Mouse (Mus musculus) embryonic facial prominence, embryonic 13.5 days (tissue): ENCODE data around the gene Ntn5. TPM values are rescaled to one million over a fixed set of nuclear protein-coding genes. Genes with fewer than 3 reads are reported as not detected.

Source experiments
- ATAC-seq: fragments of 200-750 bp; cut with Nextera tagmentation; 2 replicates; pipeline ENCODE4 v1.8.0; 2017; ENCODE audit warnings: low read depth; ENCODE audit not compliant: insufficient number of reproducible peaks, insufficient read depth, low FRiP score, low TSS enrichment
- H3K27ac ChIP-seq: fragments of 300-500 bp; sonication (generic); 2 replicates; pipeline ENCODE4 v1.5.1; 2015; ENCODE audit warnings: moderate library complexity, mild to moderate bottlenecking, inconsistent platforms
- H3K27me3 ChIP-seq: fragments of 300-500 bp; sonication (generic); 2 replicates; pipeline ENCODE4 v1.6.1; 2015; ENCODE audit warnings: mild to moderate bottlenecking, inconsistent platforms
- H3K36me3 ChIP-seq: fragments of 300-500 bp; sonication (generic); 2 replicates; pipeline ENCODE4 v1.6.1; 2015; ENCODE audit warnings: mild to moderate bottlenecking, inconsistent platforms
- H3K4me1 ChIP-seq: fragments of 300-500 bp; sonication (generic); 2 replicates; pipeline ENCODE4 v1.6.1; 2015; ENCODE audit warnings: inconsistent platforms
- H3K4me2 ChIP-seq: fragments of 300-500 bp; sonication (generic); 2 replicates; pipeline ENCODE4 v1.6.1; 2015; ENCODE audit warnings: moderate library complexity, mild to moderate bottlenecking, inconsistent platforms
- H3K4me3 ChIP-seq: fragments of 300-500 bp; sonication (generic); 2 replicates; pipeline ENCODE4 v1.5.1; 2015; ENCODE audit warnings: mild to moderate bottlenecking, inconsistent platforms
- H3K9ac ChIP-seq: fragments of 300-500 bp; sonication (generic); 2 replicates; pipeline ENCODE4 v1.6.1; 2015; ENCODE audit warnings: mild to moderate bottlenecking, inconsistent platforms
- H3K9me3 ChIP-seq: fragments of 300-500 bp; sonication (generic); 2 replicates; pipeline ENCODE4 v1.6.1; 2016; ENCODE audit warnings: inconsistent platforms
- WGBS: fragments of 180-500 bp; shearing (Covaris S2); methylation state at CpG from one replicate; pipeline ENCODE4 v1.1.7; 2015; ENCODE audit warnings: mixed read lengths; 5-methylcytosine and 5-hydroxymethylcytosine counted together
- polyA plus RNA-seq: library from polyadenylated mRNA; unstranded; fragments of >200 nt; fragmentation: Nextera tagmentation; extraction: Ambion mirVana; gene quantifications from 2 replicates; pipeline ENCODE4 v1.2.1, GENCODE M21; 2015

Gene Ntn5
- polyA plus RNA-seq, 1 experiment from 2014 or later: 5.4 TPM

DNA sequence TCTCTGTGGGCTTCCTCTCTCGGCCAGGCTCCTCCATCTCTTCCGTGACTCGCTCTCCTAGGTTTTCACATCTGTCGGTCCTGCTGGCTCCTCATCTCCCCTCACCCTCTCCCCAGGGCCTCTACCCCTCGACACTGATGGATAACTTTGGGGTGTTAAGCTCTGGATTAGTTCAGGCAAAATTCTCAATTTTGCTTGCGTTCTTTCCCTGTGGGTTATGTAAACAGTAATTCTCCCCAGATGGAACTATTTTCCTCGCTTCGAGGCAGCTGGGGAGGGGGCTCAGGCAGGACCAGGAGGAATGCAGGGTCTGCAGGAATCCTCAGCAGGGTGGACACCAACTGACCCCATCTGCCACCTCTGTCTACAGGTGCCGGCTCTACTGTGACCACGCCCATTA lies 2.0 kb downstream of the Ntn5 start:
- peak overlapping the region; percentile 87 for H3K27ac ChIP-seq
- 0 out of 2 replicates have a peak overlapping the region, but pooled peaks have one; percentile 18 for H3K4me3 ChIP-seq
- H3K36me3 ChIP-seq: no peaks in the 10 kb centered on the region
- H3K4me1 ChIP-seq: peaks cover 48% of the 10 kb centered on the region
- ATAC-seq: no peak
- H3K9me3 ChIP-seq: no peaks in the 10 kb centered on the region
- peak overlapping the region; percentile 57 for H3K9ac ChIP-seq
- H3K4me2 ChIP-seq: peak overlapping the region; percentile 44
- H3K27me3 ChIP-seq: no peaks in the 10 kb centered on the region
- WGBS: 17% methylated on average over 10 of the region's 10 CpGs

DNA sequence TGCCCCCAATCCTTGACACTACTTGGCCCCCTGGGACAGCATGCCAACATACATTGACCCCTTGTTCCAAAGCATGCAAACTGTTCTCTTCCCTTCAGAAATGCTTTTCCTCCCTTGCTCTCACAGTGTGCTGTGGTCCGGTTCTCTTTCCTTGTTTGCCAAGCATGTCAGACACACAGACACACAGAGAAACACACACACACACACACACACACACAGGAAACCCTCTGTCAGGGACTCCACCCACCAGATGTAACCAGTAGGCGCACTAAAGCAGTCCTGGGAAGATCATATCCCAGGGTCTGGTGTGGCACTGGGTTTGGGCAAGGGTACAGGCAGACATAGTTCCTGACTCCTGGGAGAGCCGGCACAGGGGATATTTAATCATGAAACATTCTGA lies 3.0 kb downstream of the Ntn5 start:
- Histone ChIP-seq H3K36me3 (no peaks in the 10 kb centered on the region), H3K9ac (peak overlapping the region; percentile 21; the same call in 1 of the 2 replicates), H3K4me3 (no peak overlapping the region), H3K9me3 (no peaks in the 10 kb centered on the region), H3K27me3 (no peaks in the 10 kb centered on the region), H3K4me1 (peaks cover 48% of the 10 kb centered on the region), H3K27ac (peak overlapping the region; percentile 87; the same call in 1 of the 2 replicates), H3K4me2 (0 out of 2 replicates have a peak overlapping the region, but pooled peaks have one; percentile 44)
- WGBS: 70% methylated on average over 3 of the region's 3 CpGs
- ATAC-seq: no peak

DNA sequence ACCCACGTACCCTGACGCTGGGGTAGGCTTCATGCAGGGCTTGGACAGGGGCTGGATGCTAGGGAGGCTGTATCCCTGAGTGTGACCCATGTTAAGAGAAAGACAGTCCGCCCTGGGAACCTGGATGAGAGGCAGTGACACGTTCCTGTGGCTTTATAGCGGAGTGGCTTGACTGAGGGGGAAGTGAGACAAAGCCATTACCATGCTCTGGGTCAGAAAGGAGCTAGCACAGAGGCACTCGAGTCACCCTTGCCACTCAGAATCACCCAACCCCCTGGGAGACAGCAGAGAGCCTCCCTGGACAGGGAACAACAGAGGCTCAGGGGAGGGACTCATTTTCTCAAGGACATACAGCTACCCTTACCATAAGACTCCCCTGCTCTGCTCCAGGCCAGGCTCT lies 5.3 kb downstream of the Ntn5 start:
- 56% methylated on average over 6 of the region's 6 CpGs for WGBS
- H3K4me1 ChIP-seq: peaks cover 32% of the 10 kb centered on the region
- ATAC-seq: no peak

DNA sequence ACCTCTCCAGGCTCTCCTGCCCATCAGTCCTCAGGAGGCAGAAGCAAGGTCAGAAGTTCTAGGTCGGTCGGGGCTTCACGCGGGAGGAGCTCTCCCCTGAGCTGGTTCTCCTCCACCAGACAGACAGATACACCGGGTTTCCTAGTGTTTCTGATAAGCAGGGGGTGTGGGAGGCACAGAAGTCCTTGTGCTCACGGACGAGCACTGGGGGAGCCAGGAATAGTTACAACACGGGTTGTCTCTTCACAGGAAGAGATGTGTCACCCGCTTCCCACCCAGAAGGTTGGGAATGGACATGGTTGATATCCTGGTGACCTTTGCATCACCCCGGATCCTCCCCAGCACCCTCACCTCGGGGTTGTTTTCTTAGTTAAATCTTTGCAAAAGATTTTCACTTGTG lies 6.0 kb downstream of the Ntn5 start:
- H3K4me2 ChIP-seq: no peak overlapping the region
- H3K4me1 ChIP-seq: peaks cover 32% of the 10 kb centered on the region
- H3K4me3 ChIP-seq: no peak overlapping the region
- H3K27me3 ChIP-seq: no peaks in the 10 kb centered on the region
- WGBS: 76% methylated on average over 11 of the region's 11 CpGs
- no peaks in the 10 kb centered on the region for H3K36me3 ChIP-seq
- H3K9me3 ChIP-seq: no peaks in the 10 kb centered on the region
- H3K27ac ChIP-seq: no peak overlapping the region
- H3K9ac ChIP-seq: no peak overlapping the region
- ATAC-seq: no peak

More for the DNA sequence above, 5.3 kb downstream of the Ntn5 start:
- Histone ChIP-seq H3K9me3 (no peaks in the 10 kb centered on the region), H3K9ac (no peak overlapping the region), H3K36me3 (no peaks in the 10 kb centered on the region), H3K4me3 (no peak overlapping the region), H3K4me2 (no peak overlapping the region), H3K27me3 (no peaks in the 10 kb centered on the region), H3K27ac (no peak overlapping the region)

DNA sequence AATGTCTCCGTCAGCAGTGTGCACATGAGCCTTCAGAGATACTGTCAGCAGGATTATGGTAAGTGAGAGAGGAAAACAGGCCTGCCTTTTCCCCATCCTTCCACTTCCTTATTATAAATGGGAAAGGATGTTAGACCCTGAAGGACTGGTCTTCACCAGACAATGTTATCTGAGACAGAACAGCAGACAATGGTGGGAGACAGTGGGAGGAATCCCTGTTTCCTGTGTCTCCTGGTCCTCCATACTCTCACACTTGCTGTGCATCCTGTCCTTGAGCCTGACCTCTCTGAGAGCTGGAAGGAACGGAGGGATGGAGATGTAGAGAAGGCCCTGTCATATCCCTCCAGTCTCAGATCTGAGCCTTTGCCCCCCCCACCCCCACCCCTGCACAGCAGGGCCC lies 8.5 kb downstream of the Ntn5 start:
- 74% methylated on average over 2 of the region's 2 CpGs for WGBS
- no peak overlapping the region for H3K27ac ChIP-seq
- H3K36me3 ChIP-seq: no peaks in the 10 kb centered on the region
- no peaks in the 10 kb centered on the region for H3K9me3 ChIP-seq
- H3K4me3 ChIP-seq: no peak overlapping the region
- no peak overlapping the region for H3K9ac ChIP-seq
- no peaks in the 10 kb centered on the region for H3K27me3 ChIP-seq
- peaks cover 17% of the 10 kb centered on the region for H3K4me1 ChIP-seq
- no peak overlapping the region for H3K4me2 ChIP-seq
- ATAC-seq: no peak

DNA sequence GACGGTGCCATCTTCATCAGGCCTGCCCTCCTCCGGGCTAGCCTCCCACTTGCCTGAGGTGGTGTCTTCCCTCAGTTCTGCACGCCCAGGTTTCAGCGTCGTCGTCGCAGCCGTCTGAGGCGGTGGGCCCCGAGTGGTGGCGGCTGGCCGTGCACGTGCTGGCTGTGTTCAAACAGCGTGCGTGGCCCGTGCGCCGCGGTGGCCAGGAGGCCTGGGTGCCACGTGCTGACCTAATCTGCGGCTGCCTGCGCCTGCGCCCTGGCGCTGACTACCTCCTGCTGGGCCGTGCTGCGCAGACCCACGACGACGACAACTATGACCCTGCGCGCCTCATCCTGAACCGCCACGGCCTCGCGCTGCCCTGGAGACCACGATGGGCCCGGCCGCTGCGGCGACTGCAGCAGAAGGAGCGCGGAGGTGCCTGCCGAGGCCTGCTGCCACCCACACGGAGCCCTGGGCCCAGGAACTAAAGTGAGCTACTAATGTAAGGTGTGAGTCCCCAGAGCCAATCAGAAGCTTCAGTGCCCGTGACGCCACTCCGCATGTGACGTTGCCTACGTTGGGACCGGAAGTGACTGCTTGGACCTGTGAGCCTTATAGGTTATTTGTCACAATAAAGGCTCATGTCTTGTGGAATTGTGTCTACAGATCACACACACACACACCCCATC lies 10.2 kb downstream of the Ntn5 start, which contains the start of gene Sec1:
Gene Sec1, minus strand, starts transcription at position 482 of the 671 bp plus-strand sequence.
- Histone ChIP-seq H3K9ac (0 out of 2 replicates have a peak within 1 kb of the TSS, but pooled peaks have one; percentile 36), H3K9me3 (no peaks in the 10 kb centered on the region), H3K4me2 (no peak within 1 kb of the TSS), H3K36me3 (no peaks in the 10 kb centered on the region), H3K27ac (peak within 1 kb of the TSS; percentile 75), H3K4me3 (no peak within 1 kb of the TSS), H3K4me1 (peaks cover 17% of the 10 kb centered on the region), H3K27me3 (peaks cover 12% of the 10 kb centered on the region)
- ATAC-seq: peak; percentile 12; the same call in 1 of the 2 replicates
- 88% methylated on average over 50 of the region's 50 CpGs for WGBS

DNA sequence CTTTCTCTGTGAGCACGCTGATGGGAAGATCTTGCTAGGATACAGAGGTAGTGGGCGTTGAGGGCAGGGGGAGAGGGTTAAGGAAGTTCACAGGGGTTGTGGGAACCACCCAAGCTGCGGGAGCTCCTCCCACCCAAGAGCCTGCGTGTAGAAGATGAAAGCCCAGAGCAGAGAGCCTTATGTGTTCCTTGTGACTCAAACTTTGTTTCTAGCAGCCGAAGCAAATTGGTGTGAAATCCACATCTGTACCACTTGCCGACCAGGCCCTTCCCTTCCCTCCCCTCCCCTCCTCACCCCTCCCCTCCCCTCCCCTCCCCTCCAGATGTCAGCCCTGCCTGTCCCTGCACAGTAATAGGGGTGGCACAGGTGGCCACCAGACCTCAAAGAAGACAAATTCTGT lies 11.3 kb downstream of the Ntn5 start:
- peaks cover 22% of the 10 kb centered on the region for H3K27me3 ChIP-seq
- no peak overlapping the region for H3K4me2 ChIP-seq
- no peaks in the 10 kb centered on the region for H3K9me3 ChIP-seq
- WGBS: 6% methylated on average over 6 of the region's 6 CpGs
- H3K9ac ChIP-seq: no peak overlapping the region
- ATAC-seq: peak; percentile 18; the same call in 1 of the 2 replicates
- H3K4me1 ChIP-seq: peaks cover 26% of the 10 kb centered on the region
- H3K4me3 ChIP-seq: no peak overlapping the region
- peak overlapping the region; percentile 75 for H3K27ac ChIP-seq
- H3K36me3 ChIP-seq: no peaks in the 10 kb centered on the region

DNA sequence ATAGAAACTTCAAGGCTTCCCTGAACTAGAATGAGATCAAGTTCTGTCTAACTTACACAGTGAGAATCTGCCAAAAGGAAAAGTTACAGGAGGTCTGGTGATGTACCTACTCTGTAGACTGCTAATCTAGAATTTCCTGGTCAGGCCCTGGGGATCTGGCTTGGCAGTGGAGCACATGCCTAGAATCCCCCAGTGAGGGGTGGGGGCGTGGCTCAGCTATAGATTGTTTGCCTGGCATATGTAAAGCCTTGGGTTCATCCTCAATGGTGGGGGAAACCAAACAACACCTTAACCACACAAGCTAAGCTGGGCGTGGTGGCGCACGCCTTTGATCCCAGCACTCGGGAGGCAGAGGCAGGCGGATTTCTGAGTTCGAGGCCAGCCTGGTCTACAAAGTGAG lies 14.1 kb downstream of the Ntn5 start:
- Histone ChIP-seq H3K4me2 (no peak overlapping the region), H3K4me1 (peaks cover 42% of the 10 kb centered on the region), H3K27ac (no peak overlapping the region), H3K27me3 (peaks cover 28% of the 10 kb centered on the region), H3K36me3 (no peaks in the 10 kb centered on the region), H3K4me3 (no peak overlapping the region), H3K9ac (no peak overlapping the region), H3K9me3 (no peaks in the 10 kb centered on the region)
- WGBS: 83% methylated on average over 7 of the region's 7 CpGs
- ATAC-seq: no peak

DNA sequence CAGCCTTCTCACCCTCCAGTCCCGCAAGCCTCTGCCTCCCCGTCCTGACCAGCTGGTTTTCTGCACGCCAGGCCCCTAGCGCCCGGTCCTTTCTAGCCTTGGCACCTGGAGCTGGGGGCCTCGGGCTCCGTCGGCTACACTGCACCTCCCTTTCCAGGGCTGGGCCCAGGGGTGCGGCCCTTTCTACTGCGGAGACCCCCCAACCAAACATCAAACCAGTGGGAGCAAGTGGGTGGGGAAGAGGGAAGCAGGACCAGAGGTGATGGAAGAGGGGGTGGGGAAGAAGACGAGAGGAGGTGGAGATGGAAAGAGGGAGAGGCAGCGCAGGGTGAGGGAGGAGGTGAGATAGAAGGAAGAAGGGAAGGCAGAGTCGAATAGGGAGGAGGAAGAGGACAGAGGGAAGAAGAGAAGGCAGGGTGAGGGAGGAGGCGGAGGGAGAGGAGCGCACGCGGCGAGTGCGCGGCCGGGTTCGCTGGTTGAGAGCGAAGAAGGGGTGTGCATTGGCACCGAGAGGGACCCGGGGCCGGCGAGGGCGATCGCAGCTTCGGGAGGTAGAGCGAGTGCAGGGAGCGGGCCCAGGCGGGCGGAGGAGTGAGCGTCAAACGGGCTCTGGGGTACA lies 15.8 kb downstream of the Ntn5 start, which contains the start of gene Car11:
Gene Car11, plus strand, starts transcription at position 321 of the 619 bp plus-strand sequence.
- H3K27me3 ChIP-seq: peaks cover 28% of the 10 kb centered on the region
- H3K36me3 ChIP-seq: no peaks in the 10 kb centered on the region
- peak within 1 kb of the TSS; percentile 51 for H3K4me3 ChIP-seq
- H3K4me2 ChIP-seq: peak within 1 kb of the TSS; percentile 92
- H3K4me1 ChIP-seq: peaks cover 45% of the 10 kb centered on the region
- ATAC-seq: no peak
- no peaks in the 10 kb centered on the region for H3K9me3 ChIP-seq
- H3K9ac ChIP-seq: peak within 1 kb of the TSS; percentile 75
- WGBS: 2% methylated on average over 36 of the region's 36 CpGs
- H3K27ac ChIP-seq: no peak within 1 kb of the TSS

DNA sequence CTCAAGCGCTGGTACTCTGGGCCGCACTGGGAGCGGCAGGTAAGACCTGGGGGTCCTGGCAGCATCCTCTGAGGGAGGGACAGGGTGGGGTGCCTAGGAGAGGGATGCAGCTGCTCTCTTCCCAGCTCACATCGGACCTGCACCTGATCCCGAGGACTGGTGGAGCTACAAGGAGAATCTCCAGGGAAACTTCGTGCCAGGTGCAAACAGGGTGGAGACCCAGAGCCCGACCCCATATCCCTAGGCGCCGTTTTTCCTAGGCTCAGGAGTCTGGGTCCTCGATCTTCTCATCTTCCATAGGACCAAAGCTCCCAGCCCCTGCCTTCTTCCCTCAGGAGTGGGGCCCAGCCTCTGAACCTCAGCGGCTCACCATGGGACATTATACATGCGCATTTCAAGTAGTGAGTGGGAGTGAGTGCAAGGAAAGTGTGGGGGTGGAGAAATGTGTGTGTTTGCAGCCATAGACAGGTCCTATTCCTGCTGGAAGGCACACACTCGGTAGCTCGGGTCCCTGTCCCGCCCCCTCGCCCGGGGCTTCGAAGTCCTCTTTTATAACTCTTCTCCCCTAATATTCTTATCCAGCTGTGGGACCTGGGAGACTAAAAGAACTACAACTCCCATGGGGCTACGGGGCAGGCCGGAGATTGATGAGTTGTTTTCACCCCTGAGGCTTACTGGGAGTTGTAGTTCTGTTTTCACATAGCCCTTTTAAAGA lies 16.6 kb downstream of the Ntn5 start:
- H3K9ac ChIP-seq: peak overlapping the region; percentile 75
- H3K27ac ChIP-seq: peak overlapping the region; percentile 71; the same call in 1 of the 2 replicates
- H3K27me3 ChIP-seq: peaks cover 28% of the 10 kb centered on the region
- H3K4me3 ChIP-seq: peak overlapping the region; percentile 51
- no peaks in the 10 kb centered on the region for H3K36me3 ChIP-seq
- H3K4me1 ChIP-seq: peaks cover 42% of the 10 kb centered on the region
- peak overlapping the region; percentile 92 for H3K4me2 ChIP-seq
- no peaks in the 10 kb centered on the region for H3K9me3 ChIP-seq
- ATAC-seq: no peak; the same call in 1 of the 2 replicates
- under 1% methylated on average over 20 of the region's 20 CpGs for WGBS

DNA sequence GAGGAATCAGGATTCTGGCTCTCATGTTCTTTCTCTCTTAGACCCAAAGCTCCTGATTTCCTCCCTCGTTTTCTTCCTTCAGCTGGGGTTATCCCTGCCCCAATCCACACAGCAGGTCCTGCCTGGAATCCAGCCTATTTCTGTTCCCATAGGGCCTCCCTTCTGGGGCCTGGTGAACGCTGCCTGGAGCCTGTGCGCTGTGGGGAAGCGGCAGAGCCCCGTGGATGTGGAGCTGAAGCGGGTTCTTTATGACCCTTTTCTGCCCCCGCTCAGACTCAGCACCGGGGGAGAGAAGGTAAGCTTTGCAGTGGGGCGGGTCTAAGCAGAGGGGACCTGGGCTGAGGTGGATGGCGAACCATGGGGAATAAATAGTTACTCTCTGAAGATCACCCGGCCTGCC lies 17.2 kb downstream of the Ntn5 start:
- 29% methylated on average over 11 of the region's 11 CpGs for WGBS
- H3K4me3 ChIP-seq: peak overlapping the region; percentile 51
- peak overlapping the region; percentile 71 for H3K27ac ChIP-seq
- peak overlapping the region; percentile 92 for H3K4me2 ChIP-seq
- H3K4me1 ChIP-seq: peaks cover 46% of the 10 kb centered on the region
- ATAC-seq: no peak
- peak overlapping the region; percentile 65 for H3K9ac ChIP-seq
- H3K9me3 ChIP-seq: no peaks in the 10 kb centered on the region
- H3K36me3 ChIP-seq: no peaks in the 10 kb centered on the region
- H3K27me3 ChIP-seq: peaks cover 28% of the 10 kb centered on the region
